Mouse (Mus musculus) frontal cortex, adult (tissue): ENCODE measurements around the gene Olfr568.

Experiments
- ATAC-seq: cut with Nextera tagmentation; 2 replicates; pipeline ENCODE4 v1.9.2; 2017; ENCODE audit warnings: mild to moderate bottlenecking, moderate library complexity, mixed read lengths; ENCODE audit not compliant: low TSS enrichment

Gene Olfr568

DNA sequence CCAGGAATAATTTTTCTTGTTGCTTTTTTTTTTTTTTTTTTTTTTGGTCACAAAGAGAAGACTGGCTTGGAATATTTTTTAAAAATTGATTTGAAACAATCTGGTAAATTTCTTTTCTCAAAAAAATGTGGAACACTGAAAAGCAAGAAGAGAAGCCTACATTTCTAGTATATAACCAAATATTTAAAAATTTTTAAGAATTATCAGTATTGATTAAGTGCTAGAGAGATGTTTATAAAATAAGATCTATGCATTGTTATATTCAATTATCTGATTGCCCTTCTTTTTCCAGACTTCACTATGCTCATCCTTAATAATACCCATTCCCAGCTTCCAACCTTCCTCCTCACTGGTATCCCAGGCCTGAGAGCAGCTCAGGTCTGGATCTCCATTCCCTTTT, at the start of gene Olfr568:
Gene Olfr568, plus strand, starts transcription at position 301 of the 400 bp plus-strand sequence.
- no peak for ATAC-seq

GRCm38 (mm10) chr7:102855807-102856206, 21.1 kb upstream of the Olfr568 start:
- no peak for ATAC-seq

DNA sequence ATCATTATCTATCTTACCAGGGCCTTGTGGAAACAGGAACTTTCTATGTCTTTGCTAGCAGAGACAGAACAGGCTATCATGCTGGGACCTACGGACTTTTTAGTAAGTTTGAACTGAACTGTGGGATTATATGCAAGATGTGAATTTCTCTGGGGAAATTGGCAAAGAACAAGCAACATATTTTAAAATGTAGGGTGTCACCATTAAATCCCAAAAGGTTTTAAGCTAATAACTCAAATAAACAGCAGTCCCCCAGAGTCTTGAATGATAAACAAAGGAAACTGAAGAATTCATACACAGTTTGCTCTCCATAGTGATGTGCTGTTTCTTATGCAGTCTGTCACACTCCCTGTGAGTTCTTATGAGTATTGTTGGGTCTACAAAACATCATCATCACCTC, 18.3 kb upstream of the Olfr568 start, which contains the start of gene Olfr566:
Gene Olfr566, minus strand, starts transcription at position 101 of the 400 bp plus-strand sequence.
- ATAC-seq, result no peak

GRCm38 (mm10) chr7:102890782-102891181, 13.9 kb downstream of the Olfr568 start, which contains the start of gene Olfr569:
TSS of gene Olfr569 (minus strand) at chr7:102890882.
- no peak for ATAC-seq

GRCm38 (mm10) chr7:102915261-102915660, 38.3 kb downstream of the Olfr568 start:
- no peak for ATAC-seq

DNA sequence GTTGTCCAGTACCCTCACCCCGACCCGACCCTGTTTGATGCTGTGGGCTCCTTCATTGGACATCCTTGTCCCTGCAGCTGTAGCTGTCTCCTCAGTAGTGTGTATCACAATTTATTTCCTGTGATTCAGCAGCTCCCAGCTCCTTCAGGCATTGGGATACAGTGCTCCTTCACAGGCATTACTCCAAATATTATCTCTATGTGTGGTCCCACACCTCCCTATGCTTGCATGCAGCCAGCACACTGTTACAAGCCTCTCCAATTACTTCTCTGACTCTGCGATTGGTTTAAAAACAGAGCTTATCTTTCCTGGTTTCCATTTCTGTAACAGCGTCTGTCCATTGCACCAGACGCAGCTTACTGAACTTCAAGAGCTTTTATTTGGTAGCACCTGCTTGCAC, 39.5 kb downstream of the Olfr568 start:
- no peak for ATAC-seq

GRCm38 (mm10) chr7:102917032-102917875, 40.3 kb downstream of the Olfr568 start, which contains the start of gene Olfr571:
TSS of gene Olfr571 (minus strand) at chr7:102917536.
- ATAC-seq, result no peak

GRCm38 (mm10) chr7:102919632-102920031, 42.7 kb downstream of the Olfr568 start:
- ATAC-seq, result peak; percentile 73

DNA sequence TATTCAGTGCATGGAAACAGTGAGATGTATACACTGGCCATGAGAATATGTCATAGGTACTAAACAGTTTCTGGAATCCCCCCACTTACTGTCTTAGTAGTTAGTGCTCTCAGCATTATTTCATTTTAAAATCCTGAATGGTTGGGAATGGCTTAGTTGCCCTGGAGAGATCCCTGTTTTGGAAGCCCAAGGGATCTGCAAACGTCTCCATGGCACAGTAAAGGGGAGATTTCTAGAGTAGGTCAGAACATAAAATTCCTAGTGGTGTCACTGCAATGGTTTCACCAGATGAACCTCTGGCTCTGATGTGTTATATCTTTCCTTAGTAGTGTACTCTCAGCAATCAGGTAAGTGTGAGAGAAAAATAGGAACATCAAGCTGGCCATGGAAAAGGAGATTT, 47.2 kb downstream of the Olfr568 start, which contains the start of gene Olfr572:
Gene Olfr572, plus strand, starts transcription at position 301 of the 400 bp plus-strand sequence.
- no peak for ATAC-seq

DNA sequence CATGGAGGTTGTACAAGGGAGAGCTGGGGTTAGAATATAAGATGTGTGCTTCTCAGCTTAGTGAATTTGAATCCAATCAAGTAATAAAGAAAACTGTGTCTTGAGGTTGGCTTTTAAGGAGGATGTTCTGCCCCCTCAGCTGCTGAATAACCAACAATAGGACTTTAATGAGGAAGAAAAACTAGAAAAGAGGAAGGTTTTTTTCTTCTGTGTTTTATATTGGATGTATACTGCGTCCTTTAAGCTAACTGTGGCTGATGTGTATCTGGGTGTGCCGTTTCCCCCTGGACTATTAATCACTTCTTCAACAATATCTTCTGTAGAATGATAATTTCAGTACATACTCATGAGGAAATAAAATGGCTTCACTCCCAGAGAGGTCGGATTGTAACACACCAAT, 50.2 kb downstream of the Olfr568 start:
- ATAC-seq, result no peak
